Mouse (Mus musculus): ENCODE data around the gene Padi2. TPM values are rescaled to one million over a fixed set of nuclear protein-coding genes. Genes with fewer than 3 reads are reported as not detected.
A peak's percentile ranks its signal among the peaks of the same experiment; 100 is the strongest.

Padi2 gene
- polyA plus RNA-seq, 1 experiment from 2014 or later = 16.1 TPM

DNA sequence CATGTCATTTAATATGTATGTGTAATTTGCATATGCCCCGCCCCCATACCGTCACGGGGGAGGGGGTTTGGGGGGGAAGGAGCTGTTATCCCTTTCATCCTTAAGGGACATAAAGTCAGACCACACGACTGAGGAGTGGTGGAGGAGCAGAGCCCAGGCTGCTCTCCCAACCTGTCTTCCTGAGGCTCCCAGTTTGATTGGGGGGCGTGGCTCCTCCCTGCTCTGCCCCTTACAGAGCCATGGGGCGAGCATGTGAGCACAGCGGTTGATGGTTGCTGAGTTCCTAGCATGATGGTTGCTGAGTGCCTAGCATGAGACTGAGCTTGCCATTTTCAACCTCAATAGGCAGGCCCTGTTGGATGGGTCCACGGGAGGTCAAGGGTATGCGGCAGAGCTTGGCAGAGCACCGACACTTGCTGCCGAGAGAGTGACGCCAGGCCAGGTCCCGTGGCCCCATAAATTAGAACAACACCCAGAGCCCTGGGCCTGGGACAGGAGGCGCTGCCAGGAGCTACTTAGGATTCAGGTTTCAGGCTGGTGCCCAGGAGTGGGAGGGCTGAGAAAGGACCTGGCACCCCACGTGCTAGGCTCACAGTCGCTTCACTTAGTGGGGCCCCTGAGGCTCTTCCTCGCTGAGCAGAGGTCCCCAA, 4.6 kb downstream of the Padi2 start:
- no peak for DNase-seq (ENCODE audit: low spot score)
- H3K27ac ChIP-seq (replicated peaks; ENCODE audit: low read depth, low read length) = no peak overlapping the region
- no peak overlapping the region for H3K4me3 ChIP-seq (ENCODE audit: low read depth, low read length)
- no peak for ATAC-seq (ENCODE audit: low read depth)
- no peaks in the 10 kb centered on the region for H3K9me3 ChIP-seq (ENCODE audit: control insufficient read depth, low read length)
- no peaks in the 10 kb centered on the region for H3K36me3 ChIP-seq (ENCODE audit: control insufficient read depth, insufficient read depth, low read length)
- peaks cover 22% of the 10 kb centered on the region for H3K27me3 ChIP-seq (replicated peaks; ENCODE audit: control insufficient read depth, insufficient read depth, low read length)
- H3K4me1 ChIP-seq (ENCODE audit: control insufficient read depth, insufficient read depth, low read length) = peaks cover 12% of the 10 kb centered on the region
- H3K4me2 ChIP-seq (ENCODE audit: low read depth, low read length) = no peak overlapping the region
- WGBS = 31% methylated on average over 17 of the region's 17 CpGs
- no peak overlapping the region; the same call in 1 of the 2 replicates for H3K9ac ChIP-seq (ENCODE audit: low read depth, low read length)

DNA sequence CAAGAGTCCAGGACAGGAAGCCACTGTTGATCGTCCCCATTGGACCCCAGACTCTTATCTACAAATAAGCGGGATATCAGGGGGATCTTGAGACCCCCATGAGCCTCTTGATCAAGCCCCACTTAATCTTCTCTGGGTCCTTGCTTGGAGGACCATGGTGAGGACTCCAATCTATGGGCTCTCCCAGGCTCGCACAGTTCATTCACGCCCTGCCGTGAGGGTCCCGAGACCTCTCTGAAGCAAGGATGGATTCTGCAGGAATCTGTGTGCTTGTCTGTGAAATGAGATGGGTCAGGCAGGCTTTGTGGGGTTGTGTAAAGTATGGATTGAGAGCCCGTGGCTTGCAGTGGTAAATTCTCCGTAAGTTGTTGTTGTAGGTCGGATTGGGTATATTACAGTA, 5.3 kb downstream of the Padi2 start:
- Histone ChIP-seq H3K9ac (ENCODE audit: low read depth, low read length) (no peak overlapping the region), H3K27me3 (replicated peaks; ENCODE audit: control insufficient read depth, insufficient read depth, low read length) (peaks cover 18% of the 10 kb centered on the region), H3K27ac (replicated peaks; ENCODE audit: low read depth, low read length) (no peak overlapping the region), H3K4me2 (ENCODE audit: low read depth, low read length) (no peak overlapping the region), H3K9me3 (ENCODE audit: control insufficient read depth, low read length) (no peaks in the 10 kb centered on the region), H3K36me3 (ENCODE audit: control insufficient read depth, insufficient read depth, low read length) (no peaks in the 10 kb centered on the region), H3K4me3 (ENCODE audit: low read depth, low read length) (no peak overlapping the region), H3K4me1 (ENCODE audit: control insufficient read depth, insufficient read depth, low read length) (peaks cover 10% of the 10 kb centered on the region)
- DNase-seq (ENCODE audit: low spot score) (no peak), ATAC-seq (ENCODE audit: low read depth) (no peak)
- 92% methylated on average over 9 of the region's 9 CpGs for WGBS

DNA sequence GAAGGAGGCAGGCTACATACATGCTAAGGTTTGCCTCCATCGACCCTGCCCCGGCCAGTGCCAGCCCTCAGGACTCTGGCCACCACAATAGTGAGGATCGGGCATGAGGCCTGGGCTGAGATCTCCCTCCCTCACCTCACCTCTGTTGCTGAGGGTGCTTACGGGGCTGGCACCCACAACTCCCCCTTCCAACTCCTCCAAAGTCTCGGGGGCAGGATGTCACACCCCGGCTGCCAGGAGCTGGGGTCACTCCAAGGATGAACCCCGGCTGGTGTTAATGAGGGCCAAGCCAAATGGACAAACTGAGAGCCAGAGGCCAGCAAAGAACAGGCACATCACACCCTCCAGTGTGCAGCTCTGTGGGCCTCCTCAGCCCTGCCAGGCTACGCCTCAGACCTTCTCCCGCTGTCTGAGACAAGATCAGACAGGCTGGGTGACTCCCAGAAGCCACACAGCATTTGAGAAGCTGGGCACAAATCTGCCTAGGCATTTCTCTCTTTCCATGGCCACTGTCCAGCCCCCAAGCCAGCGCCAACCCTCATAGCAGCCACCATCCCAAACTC, 6.2 kb downstream of the Padi2 start:
- Histone ChIP-seq H3K27ac (replicated peaks; ENCODE audit: low read depth, low read length) (no peak overlapping the region), H3K4me2 (ENCODE audit: low read depth, low read length) (no peak overlapping the region), H3K4me1 (ENCODE audit: control insufficient read depth, insufficient read depth, low read length) (peaks cover 9% of the 10 kb centered on the region), H3K9ac (ENCODE audit: low read depth, low read length) (no peak overlapping the region), H3K4me3 (ENCODE audit: low read depth, low read length) (no peak overlapping the region), H3K36me3 (ENCODE audit: control insufficient read depth, insufficient read depth, low read length) (no peaks in the 10 kb centered on the region), H3K9me3 (ENCODE audit: control insufficient read depth, low read length) (no peaks in the 10 kb centered on the region), H3K27me3 (replicated peaks; ENCODE audit: control insufficient read depth, insufficient read depth, low read length) (peaks cover 11% of the 10 kb centered on the region)
- WGBS = 88% methylated on average over 8 of the region's 10 CpGs
- DNase-seq (ENCODE audit: low spot score) (no peak), ATAC-seq (ENCODE audit: low read depth) (no peak)

DNA sequence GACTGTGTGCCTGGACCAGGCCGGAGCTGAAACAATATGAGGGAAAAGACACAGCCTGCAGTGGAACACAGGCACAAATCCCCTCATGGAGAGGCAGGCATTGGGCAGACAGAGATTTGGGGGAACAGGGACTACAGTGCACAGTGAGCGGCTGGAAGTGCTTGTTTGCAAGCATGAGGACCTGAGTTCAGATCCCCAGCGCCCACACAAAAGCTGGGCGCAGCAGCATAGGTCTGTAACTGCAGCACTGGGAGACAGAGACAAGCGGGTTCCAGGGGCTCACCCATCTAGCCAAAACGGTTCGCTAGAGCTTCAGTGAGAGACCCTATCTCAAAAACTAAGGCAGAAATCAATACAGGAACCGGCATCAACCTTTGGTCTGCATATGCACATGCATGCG, 7.4 kb downstream of the Padi2 start:
- 94% methylated on average over 9 of the region's 9 CpGs for WGBS
- ATAC-seq (ENCODE audit: low read depth) = no peak

DNA sequence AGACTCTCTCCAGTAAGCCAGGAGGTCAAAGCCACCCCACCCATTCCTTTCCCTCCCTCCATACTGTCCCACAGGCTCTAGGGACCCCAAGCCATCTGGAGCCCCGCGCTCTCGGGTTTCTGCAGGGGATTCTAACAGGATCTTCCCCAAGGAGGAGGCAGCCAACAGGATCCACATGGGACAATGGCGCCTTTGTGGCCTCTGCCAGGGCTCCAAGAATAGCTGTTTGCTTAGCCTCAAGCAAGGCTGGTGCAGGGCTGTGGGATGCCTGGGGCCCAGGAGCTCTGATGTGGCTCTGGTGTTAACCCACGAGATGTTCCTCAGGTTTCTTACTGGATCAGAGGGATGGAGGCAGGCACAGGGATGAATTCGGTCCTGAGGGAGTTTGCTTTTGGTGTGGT, 8.6 kb downstream of the Padi2 start:
- peak overlapping the region; percentile 55 for H3K27ac ChIP-seq (replicated peaks; ENCODE audit: low read depth, low read length)
- WGBS = 22% methylated on average over 6 of the region's 6 CpGs
- H3K9ac ChIP-seq (ENCODE audit: low read depth, low read length) = no peak overlapping the region
- H3K36me3 ChIP-seq (ENCODE audit: control insufficient read depth, insufficient read depth, low read length) = no peaks in the 10 kb centered on the region
- peak; percentile 80 for ATAC-seq (ENCODE audit: low read depth)
- peak; percentile 82 for DNase-seq (ENCODE audit: low spot score)
- H3K4me1 ChIP-seq (ENCODE audit: control insufficient read depth, insufficient read depth, low read length) = peaks cover 9% of the 10 kb centered on the region
- no peak overlapping the region for H3K4me3 ChIP-seq (ENCODE audit: low read depth, low read length)
- H3K4me2 ChIP-seq (ENCODE audit: low read depth, low read length) = peak overlapping the region; percentile 4; the same call in 1 of the 2 replicates
- no peaks in the 10 kb centered on the region for H3K9me3 ChIP-seq (ENCODE audit: control insufficient read depth, low read length)
- H3K27me3 ChIP-seq (replicated peaks; ENCODE audit: control insufficient read depth, insufficient read depth, low read length) = no peaks in the 10 kb centered on the region

More for the DNA sequence above, 7.4 kb downstream of the Padi2 start:
- Histone ChIP-seq H3K4me2 (ENCODE audit: low read depth, low read length) (no peak overlapping the region), H3K4me3 (ENCODE audit: low read depth, low read length) (no peak overlapping the region), H3K9me3 (ENCODE audit: control insufficient read depth, low read length) (no peaks in the 10 kb centered on the region), H3K27ac (replicated peaks; ENCODE audit: low read depth, low read length) (no peak overlapping the region), H3K27me3 (replicated peaks; ENCODE audit: control insufficient read depth, insufficient read depth, low read length) (peaks cover 3% of the 10 kb centered on the region), H3K4me1 (ENCODE audit: control insufficient read depth, insufficient read depth, low read length) (peaks cover 9% of the 10 kb centered on the region), H3K9ac (ENCODE audit: low read depth, low read length) (no peak overlapping the region), H3K36me3 (ENCODE audit: control insufficient read depth, insufficient read depth, low read length) (no peaks in the 10 kb centered on the region)
- DNase-seq (ENCODE audit: low spot score) = no peak

DNA sequence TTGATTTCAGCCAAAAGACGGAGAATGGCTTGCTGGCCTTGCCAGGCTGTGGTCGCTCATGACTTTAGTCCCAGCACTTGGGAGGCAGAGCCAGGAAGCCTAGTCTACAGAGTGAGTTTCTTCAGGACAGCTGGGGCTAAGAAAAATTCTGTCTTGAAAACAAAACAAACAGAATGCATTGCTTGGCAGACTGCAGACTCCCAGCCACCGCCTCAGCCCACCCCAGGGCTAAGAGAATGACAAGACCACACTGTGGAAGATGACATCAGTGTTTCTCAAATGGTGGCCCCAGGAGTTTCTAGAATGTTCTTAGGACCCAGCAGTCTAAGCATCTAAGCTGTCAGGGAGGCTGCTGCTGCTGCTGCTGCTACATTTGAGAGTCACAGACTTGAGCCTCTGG, 9.1 kb downstream of the Padi2 start:
- peak overlapping the region; percentile 55 for H3K27ac ChIP-seq (replicated peaks; ENCODE audit: low read depth, low read length)
- ATAC-seq (ENCODE audit: low read depth) = peak; percentile 19; the same call in 1 of the 2 replicates
- peaks cover 9% of the 10 kb centered on the region for H3K4me1 ChIP-seq (ENCODE audit: control insufficient read depth, insufficient read depth, low read length)
- 38% methylated on average over 3 of the region's 3 CpGs for WGBS
- H3K27me3 ChIP-seq (replicated peaks; ENCODE audit: control insufficient read depth, insufficient read depth, low read length) = no peaks in the 10 kb centered on the region
- H3K4me3 ChIP-seq (ENCODE audit: low read depth, low read length) = no peak overlapping the region
- DNase-seq (ENCODE audit: low spot score) = no peak
- H3K9ac ChIP-seq (ENCODE audit: low read depth, low read length) = no peak overlapping the region
- H3K36me3 ChIP-seq (ENCODE audit: control insufficient read depth, insufficient read depth, low read length) = no peaks in the 10 kb centered on the region
- H3K4me2 ChIP-seq (ENCODE audit: low read depth, low read length) = no peak overlapping the region
- no peaks in the 10 kb centered on the region for H3K9me3 ChIP-seq (ENCODE audit: control insufficient read depth, low read length)

DNA sequence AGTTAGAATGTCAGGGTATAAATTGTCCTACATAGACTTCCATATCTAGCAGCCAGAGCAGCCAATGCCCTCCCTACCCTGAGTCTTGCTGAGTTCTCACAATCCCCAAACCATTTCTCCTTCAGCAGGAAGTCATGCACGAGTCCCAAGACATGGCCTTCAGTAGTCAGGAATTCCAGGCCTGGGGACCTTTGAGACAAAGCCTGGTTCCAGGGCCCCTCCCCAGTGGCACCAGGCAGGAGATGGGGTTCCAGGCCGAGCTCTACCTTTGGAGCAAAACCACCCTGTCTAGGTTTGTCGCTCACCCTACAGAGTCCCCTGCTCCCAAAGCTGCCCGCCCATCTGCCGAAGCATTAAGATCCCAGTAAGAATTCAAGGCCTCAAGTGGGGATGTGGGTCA, 10.2 kb downstream of the Padi2 start:
- H3K4me1 ChIP-seq (ENCODE audit: control insufficient read depth, insufficient read depth, low read length) = peaks cover 9% of the 10 kb centered on the region
- H3K9ac ChIP-seq (ENCODE audit: low read depth, low read length) = no peak overlapping the region
- no peak overlapping the region for H3K27ac ChIP-seq (replicated peaks; ENCODE audit: low read depth, low read length)
- ATAC-seq (ENCODE audit: low read depth) = no peak
- no peak for DNase-seq (ENCODE audit: low spot score)
- H3K4me3 ChIP-seq (ENCODE audit: low read depth, low read length) = no peak overlapping the region
- H3K27me3 ChIP-seq (replicated peaks; ENCODE audit: control insufficient read depth, insufficient read depth, low read length) = no peaks in the 10 kb centered on the region
- H3K4me2 ChIP-seq (ENCODE audit: low read depth, low read length) = no peak overlapping the region
- no peaks in the 10 kb centered on the region for H3K9me3 ChIP-seq (ENCODE audit: control insufficient read depth, low read length)
- WGBS = 88% methylated on average over 5 of the region's 5 CpGs
- no peaks in the 10 kb centered on the region for H3K36me3 ChIP-seq (ENCODE audit: control insufficient read depth, insufficient read depth, low read length)

DNA sequence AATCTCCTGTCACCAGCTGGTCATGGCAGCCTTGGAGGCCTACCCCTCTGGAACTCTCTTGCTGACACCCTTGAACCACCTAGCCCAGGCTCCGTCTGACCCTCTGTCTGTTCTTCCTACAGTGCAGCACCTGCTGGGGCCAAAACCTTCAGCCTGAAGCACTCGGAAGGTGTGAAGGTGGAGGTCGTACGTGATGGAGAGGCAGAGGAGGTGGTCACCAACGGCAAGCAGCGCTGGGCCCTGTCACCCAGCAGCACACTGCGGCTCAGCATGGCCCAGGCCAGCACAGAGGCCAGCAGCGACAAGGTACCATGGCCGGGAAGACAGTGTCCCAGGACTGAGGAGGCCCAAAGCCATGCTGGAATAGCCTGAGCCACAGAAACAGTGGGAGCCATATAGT, 11.3 kb downstream of the Padi2 start:
- no peak overlapping the region for H3K4me2 ChIP-seq (ENCODE audit: low read depth, low read length)
- DNase-seq (ENCODE audit: low spot score) (no peak), ATAC-seq (ENCODE audit: low read depth) (no peak)
- no peak overlapping the region for H3K27ac ChIP-seq (replicated peaks; ENCODE audit: low read depth, low read length)
- no peaks in the 10 kb centered on the region for H3K9me3 ChIP-seq (ENCODE audit: control insufficient read depth, low read length)
- no peak overlapping the region for H3K9ac ChIP-seq (ENCODE audit: low read depth, low read length)
- no peak overlapping the region for H3K4me3 ChIP-seq (ENCODE audit: low read depth, low read length)
- 95% methylated on average over 9 of the region's 9 CpGs for WGBS
- H3K36me3 ChIP-seq (ENCODE audit: control insufficient read depth, insufficient read depth, low read length) = no peaks in the 10 kb centered on the region
- no peaks in the 10 kb centered on the region for H3K27me3 ChIP-seq (replicated peaks; ENCODE audit: control insufficient read depth, insufficient read depth, low read length)
- H3K4me1 ChIP-seq (ENCODE audit: control insufficient read depth, insufficient read depth, low read length) = peaks cover 9% of the 10 kb centered on the region

Data from embryonic facial prominence, embryonic 14.5 days (tissue).